Mouse (Mus musculus) forebrain, embryonic 13.5 days (tissue): Measurements from ENCODE around the gene Ubr1. TPM values are rescaled to one million over a fixed set of nuclear protein-coding genes. Genes with fewer than 3 reads are reported as not detected.

ENCODE experiments used
- ATAC-seq: fragments of 200-750 bp; cut with Nextera tagmentation; 2 replicates; pipeline ENCODE4 v1.8.0; 2017
- H3K27ac ChIP-seq: fragments of 300-500 bp; sonication (generic); 2 replicates; pipeline ENCODE4 v1.5.1; 2015; ENCODE audit warnings: inconsistent platforms, mild to moderate bottlenecking, moderate library complexity
- H3K27me3 ChIP-seq: fragments of 300-500 bp; sonication (generic); 2 replicates; pipeline ENCODE4 v1.6.1; 2015; ENCODE audit warnings: mild to moderate bottlenecking, inconsistent platforms
- H3K36me3 ChIP-seq: fragments of 300-500 bp; sonication (generic); 2 replicates; pipeline ENCODE4 v1.6.1; 2015; ENCODE audit warnings: mild to moderate bottlenecking, inconsistent platforms; ENCODE audit not compliant: poor library complexity, severe bottlenecking
- H3K4me1 ChIP-seq: fragments of 300-500 bp; sonication (generic); 2 replicates; pipeline ENCODE4 v1.6.1; 2015; ENCODE audit warnings: inconsistent platforms
- H3K4me2 ChIP-seq: fragments of 300-500 bp; sonication (generic); 2 replicates; pipeline ENCODE4 v1.6.1; 2015; ENCODE audit warnings: inconsistent platforms, mild to moderate bottlenecking, moderate library complexity
- H3K4me3 ChIP-seq: fragments of 300-500 bp; sonication (generic); 2 replicates; pipeline ENCODE4 v1.5.1; 2015; ENCODE audit warnings: mild to moderate bottlenecking, inconsistent platforms
- H3K9ac ChIP-seq: fragments of 300-500 bp; sonication (generic); 2 replicates; pipeline ENCODE4 v1.6.1; 2015; ENCODE audit warnings: mild to moderate bottlenecking, inconsistent platforms
- H3K9me3 ChIP-seq: fragments of 300-500 bp; sonication (generic); replicated peaks from 2 replicates; pipeline ENCODE4 v1.6.1; 2016; ENCODE audit warnings: inconsistent platforms
- WGBS: fragments of 180-500 bp; shearing (Covaris S2); methylation state at CpG from one replicate; pipeline ENCODE4 v1.1.7; 2015; 5-methylcytosine and 5-hydroxymethylcytosine counted together
- microRNA-seq: library from miRNA; unstranded; fragments of <30 nt; microRNA quantifications from one replicate; pipeline ENCODE4, GENCODE M21; 2016
- polyA plus RNA-seq: library from polyadenylated mRNA; unstranded; fragments of >200 nt; fragmentation: Nextera tagmentation; extraction: Ambion mirVana; gene quantifications from 2 replicates; pipeline ENCODE4 v1.2.1, GENCODE M21; 2015

Ubr1 gene
- polyA plus RNA-seq, 1 experiment from 2014 or later, result 32.1 TPM

- ATAC-seq, result no peak
- WGBS, result 98% methylated on average over 1 of the region's 1 CpGs
- Histone ChIP-seq H3K27me3 (no peaks in the 10 kb centered on the region), H3K27ac (no peak overlapping the region), H3K4me2 (no peak overlapping the region), H3K9me3 (no peaks in the 10 kb centered on the region), H3K9ac (no peak overlapping the region), H3K4me3 (no peak overlapping the region), H3K36me3 (no peaks in the 10 kb centered on the region), H3K4me1 (peaks cover 11% of the 10 kb centered on the region)
Measured at GRCm38 (mm10) chr2:120845280-120845679, 125.2 kb downstream of the Ubr1 start.

DNA sequence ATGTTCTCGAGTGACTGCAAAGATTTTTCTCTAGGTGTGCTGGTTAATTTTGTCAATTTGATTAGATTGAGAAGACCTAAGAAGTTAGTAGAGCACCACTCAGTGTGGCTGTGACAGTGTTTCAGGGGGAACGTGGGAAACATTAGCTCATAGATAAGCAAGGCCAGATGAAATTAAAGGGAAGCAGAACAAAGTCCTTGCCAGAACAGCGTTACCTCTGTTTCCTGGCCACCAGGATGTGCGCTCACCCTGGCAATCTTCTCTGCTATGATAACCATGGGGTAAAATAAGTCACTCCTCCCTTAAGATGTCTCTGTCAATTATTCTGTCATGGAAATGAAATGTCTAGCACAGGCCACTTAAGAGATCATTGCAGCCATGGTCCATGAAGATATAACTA, 126.5 kb downstream of the Ubr1 start:
- no peaks in the 10 kb centered on the region for H3K36me3 ChIP-seq
- H3K27me3 ChIP-seq, result no peaks in the 10 kb centered on the region
- H3K4me2 ChIP-seq, result no peak overlapping the region
- 89% methylated on average over 4 of the region's 4 CpGs for WGBS
- H3K4me3 ChIP-seq, result no peak overlapping the region
- no peak overlapping the region for H3K9ac ChIP-seq
- no peak overlapping the region for H3K27ac ChIP-seq
- H3K9me3 ChIP-seq, result no peaks in the 10 kb centered on the region
- H3K4me1 ChIP-seq, result peaks cover 8% of the 10 kb centered on the region
- no peak for ATAC-seq

- H3K4me2 ChIP-seq, result no peak overlapping the region
- H3K4me3 ChIP-seq, result no peak overlapping the region
- no peak for ATAC-seq
- peaks cover 7% of the 10 kb centered on the region for H3K36me3 ChIP-seq
- no peaks in the 10 kb centered on the region; the same call in 1 of the 2 replicates for H3K9me3 ChIP-seq
- no peaks in the 10 kb centered on the region for H3K27me3 ChIP-seq
- H3K27ac ChIP-seq, result no peak overlapping the region
- no peak overlapping the region for H3K9ac ChIP-seq
- 86% methylated on average over 1 of the region's 1 CpGs for WGBS
- H3K4me1 ChIP-seq, result no peaks in the 10 kb centered on the region
Measured at GRCm38 (mm10) chr2:120841211-120841610, 129.3 kb downstream of the Ubr1 start.

- no peak for ATAC-seq
- H3K4me3 ChIP-seq, result no peak overlapping the region
- H3K9me3 ChIP-seq, result no peaks in the 10 kb centered on the region; the same call in none of the 2 replicates
- H3K27ac ChIP-seq, result no peak overlapping the region
- no peak overlapping the region for H3K9ac ChIP-seq
- H3K27me3 ChIP-seq, result no peaks in the 10 kb centered on the region
- H3K4me1 ChIP-seq, result no peaks in the 10 kb centered on the region
- peaks cover 21% of the 10 kb centered on the region for H3K36me3 ChIP-seq
- WGBS, result 99% methylated on average over 4 of the region's 4 CpGs
- no peak overlapping the region for H3K4me2 ChIP-seq
Measured at GRCm38 (mm10) chr2:120835167-120835566, 135.3 kb downstream of the Ubr1 start.

DNA sequence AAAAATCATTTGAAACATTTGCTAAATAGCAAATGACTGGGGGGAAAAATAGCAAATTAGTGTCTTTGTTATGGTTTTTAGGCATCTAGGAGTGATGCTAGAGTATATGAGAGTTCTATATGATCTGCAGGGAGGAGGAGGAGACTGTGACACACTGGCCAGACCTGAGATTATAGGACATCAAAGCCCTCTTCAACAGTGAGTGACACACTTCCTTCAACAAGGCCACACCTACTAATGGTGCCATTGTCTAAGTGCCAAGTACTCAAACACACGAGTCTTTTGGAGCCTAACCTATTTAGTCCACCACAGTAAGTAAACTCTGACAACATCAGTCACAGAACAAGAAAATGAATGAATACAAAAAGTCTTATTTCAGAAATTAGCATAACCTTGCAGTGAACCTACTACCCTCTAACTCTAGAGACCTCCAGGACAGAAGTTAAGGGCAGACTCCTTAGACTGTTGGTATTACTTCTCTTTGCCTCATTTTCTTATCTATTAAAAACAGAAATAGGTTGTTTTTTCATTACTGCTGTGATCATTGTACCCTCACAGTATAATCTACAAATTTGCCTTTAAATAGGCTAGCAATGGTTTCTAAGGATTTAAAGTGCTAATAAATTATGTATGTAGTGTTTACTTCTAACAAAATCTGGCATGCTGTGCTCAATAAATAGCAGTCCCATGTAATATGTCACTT, 143.4 kb downstream of the Ubr1 start:
- WGBS, result 39% methylated on average over 1 of the region's 1 CpGs
- Histone ChIP-seq H3K4me3 (no peak overlapping the region), H3K9ac (no peak overlapping the region), H3K27ac (no peak overlapping the region), H3K36me3 (peaks cover 5% of the 10 kb centered on the region; the same call in 1 of the 2 replicates), H3K9me3 (no peaks in the 10 kb centered on the region; the same call in 1 of the 2 replicates), H3K4me2 (no peak overlapping the region), H3K4me1 (0 out of 2 replicates have a peak, but pooled peaks cover 6% of the 10 kb centered on the region), H3K27me3 (no peaks in the 10 kb centered on the region)
- ATAC-seq, result no peak

Small RNA genes lying within 50 kb of the gene (microRNA-seq; reads per million reads assigned to microRNA genes)
- gene Gm44325, result not detected

Other genes with a start within 250 kb of the Ubr1 start
- 6.0 and 6.1 TPM in 2 replicates for gene Cdan1, start 120.6 kb downstream of the Ubr1 start, polyA plus RNA-seq
- gene Ttbk2, start 120.1 kb downstream of the Ubr1 start, polyA plus RNA-seq, result 9.3 and 9.8 TPM in 2 replicates
- gene Tmem62, start 6.3 kb upstream of the Ubr1 start, polyA plus RNA-seq, result 4.6 and 5.3 TPM in 2 replicates
- gene Ccndbp1, start 37.7 kb upstream of the Ubr1 start, polyA plus RNA-seq, result 61.6 TPM in 2 replicates
- 0.59 and 0.67 TPM in 2 replicates for gene Epb42, start 66.4 kb upstream of the Ubr1 start, polyA plus RNA-seq
- gene Tgm5, start 115.1 kb upstream of the Ubr1 start, polyA plus RNA-seq, result 0.10 TPM in 1 of 2 replicates, not detected in the other
- gene Tgm7, start 139.1 kb upstream of the Ubr1 start, polyA plus RNA-seq, result not detected in 2 replicates
- 28.7 and 29.9 TPM in 2 replicates for gene Adal, start 169.7 kb upstream of the Ubr1 start, polyA plus RNA-seq
- 25.1 and 26.6 TPM in 2 replicates for gene Lcmt2, start 169.9 kb upstream of the Ubr1 start, polyA plus RNA-seq
- gene Tubgcp4, start 199.9 kb upstream of the Ubr1 start, polyA plus RNA-seq, result 68.8 and 70.4 TPM in 2 replicates
- 11.9 and 12.1 TPM in 2 replicates for gene Zscan29, start 200.4 kb upstream of the Ubr1 start, polyA plus RNA-seq